Comparison of ENCODE assay signal across 10 mouse cellular contexts in the genomic region with DNA sequence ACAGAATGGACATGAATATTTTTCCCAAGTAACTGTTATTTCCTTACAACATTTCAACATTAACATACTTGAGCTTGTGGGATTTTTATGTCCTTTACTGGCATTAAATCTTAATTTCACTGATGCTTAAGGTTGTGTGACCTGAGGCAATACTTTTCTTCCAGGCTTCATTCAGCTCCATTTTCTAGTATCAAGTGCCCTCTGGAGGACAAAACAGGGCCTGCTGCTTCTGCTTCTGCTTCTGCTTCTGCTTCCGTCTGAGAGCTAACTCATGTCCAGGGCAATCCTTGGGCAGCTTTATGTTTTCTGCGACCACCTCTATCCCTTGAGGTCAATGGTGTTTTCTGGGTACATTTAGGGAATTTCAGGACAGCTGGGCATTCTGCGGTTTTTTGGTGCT. TPM values are rescaled to one million over a fixed set of nuclear protein-coding genes. Genes with fewer than 3 reads are reported as not detected.
DNase-seq lines count a peak whose midpoint lies in the region; ATAC-seq and TF ChIP-seq lines count a peak whose summit lies in the region.
"Had no signal": no experiment of that assay in that cellular context is flagged by ENCODE, and none has a peak within 500 bp of the region (broad histone marks: within the 10 kb centered on the region; RNA-seq: fewer than 3 reads in every experiment).

No protein-coding gene starts in this region.

- H3K9me3 ChIP-seq in E14TG2a.4 (ENCODE audit: low read length) = no peaks in the 10 kb centered on the region

- peak; percentile 68; the same call in 1 of the 2 replicates for ATAC-seq in common myeloid progenitor, adult 5-6 weeks (replicated peaks; ENCODE audit: low read depth, poor library complexity, severe bottlenecking)
- no peak for ATAC-seq in inflammation-experienced regulatory T-cells, adult 6 months

- peak; percentile 33 for DNase-seq in embryo, embryonic 10 days (ENCODE audit: low spot score)
- no peak for DNase-seq in embryo, embryonic 9.5 days (ENCODE audit: extremely low spot score)
- peak; percentile 69 to 73 for DNase-seq in layer of hippocampus, postnatal 10 days (ENCODE audit: low spot score in 2 of 2)
- DNase-seq in layer of hippocampus, adult 9-11 months = no peak
- peak; percentile 29 for DNase-seq in naive thymus-derived CD4-positive, alpha-beta T cell, adult 2 months (ENCODE audit: low read depth)

- peak; percentile 51 for TF ChIP-seq CTCF in E14TG2a.4 (conservative IDR thresholded peaks at IDR 0.05; ENCODE audit: low read length)

- H3K27me3 ChIP-seq in E14TG2a.4 (ENCODE audit: insufficient read depth, low read length) = no peaks in the 10 kb centered on the region

- peaks cover 95% of the 10 kb centered on the region for H3K36me3 ChIP-seq in E14TG2a.4 (ENCODE audit: insufficient read depth, low read length)

- H3K4me1 ChIP-seq in E14TG2a.4 (replicated peaks; ENCODE audit: low read depth, low read length) = peaks cover 38% of the 10 kb centered on the region

- H3K4me3 ChIP-seq in E14TG2a.4 (replicated peaks; ENCODE audit: low read length) = no peak overlapping the region

RNA-seq across cellular contexts. Expression of a gene that starts 7.2 kb away (rescaled TPM):
- 1 to 10 TPM in 1 of 2 experiments, under 1 TPM in 1; 0.67 to 2.0 TPM for total RNA-seq in layer of hippocampus, postnatal 10 days (2021)
- total RNA-seq in common myeloid progenitor, adult 5-6 weeks (2017) = not detected in 2 replicates
- polyA plus RNA-seq in inflammation-experienced regulatory T-cells, adult 6 months (2017; shearing (Covaris generic)) = not detected

RNA-seq across cellular contexts. Expression of a gene that starts 11.9 kb away (rescaled TPM):
- not detected for total RNA-seq in layer of hippocampus, postnatal 10 days (2021)
- not detected in 2 replicates for total RNA-seq in common myeloid progenitor, adult 5-6 weeks (2017)
- polyA plus RNA-seq in inflammation-experienced regulatory T-cells, adult 6 months (2017; shearing (Covaris generic)) = not detected
- polyA plus RNA-seq: heart, embryonic 14.5 days; macrophage had no signal

RNA-seq across cellular contexts. Expression of a gene that starts 19.0 kb away (rescaled TPM):
- total RNA-seq in layer of hippocampus, postnatal 10 days (2021) = 10 to 100 TPM; 29.8 to 33.0 TPM
- total RNA-seq in common myeloid progenitor, adult 5-6 weeks (2017) = 0.15 and 0.64 TPM in 2 replicates
- 1 to 10 TPM in 2 of 3 experiments, not detected in 1; 1.1 TPM for polyA plus RNA-seq in inflammation-experienced regulatory T-cells, adult 6 months (2017; shearing (Covaris generic))

RNA-seq across cellular contexts. Expression of a gene that starts 30.0 kb away (rescaled TPM):
- 10 to 100 TPM in 1 of 2 experiments, 1 to 10 TPM in 1; 8.8 to 10.5 TPM for total RNA-seq in layer of hippocampus, postnatal 10 days (2021)
- total RNA-seq in common myeloid progenitor, adult 5-6 weeks (2017) = 11.1 and 13.2 TPM in 2 replicates
- 1 to 10 TPM; 1.3 to 2.6 (median 1.5) TPM for polyA plus RNA-seq in inflammation-experienced regulatory T-cells, adult 6 months (2017; shearing (Covaris generic))

Comparison
In these comparisons a context has a peak if more than half of its experiments do, and no peak if none do; other contexts are left out.
1. DNase-seq: peak in embryo, embryonic 10 days (single experiment), layer of hippocampus, postnatal 10 days (2 of 2) and naive thymus-derived CD4-positive, alpha-beta T cell, adult 2 months (single experiment); none in embryo, embryonic 9.5 days (single experiment) and layer of hippocampus, adult 9-11 months (single experiment).
2. RNA of a gene that starts 19.0 kb away (total RNA-seq): 29.8 to 33.0 TPM in layer of hippocampus, postnatal 10 days; 0.15 to 0.64 TPM in common myeloid progenitor, adult 5-6 weeks; every median in the first group is over 10 times any median in the second.